Mouse (Mus musculus): ENCODE measurements around the gene Zfp956. TPM values are rescaled to one million over a fixed set of nuclear protein-coding genes. Genes with fewer than 3 reads are reported as not detected.
A peak's percentile ranks its signal among the peaks of the same experiment; 100 is the strongest.

The Zfp956 gene
- polyA plus RNA-seq, 2 experiments from 2014 or later: 12.5 to 15.6 TPM

DNA sequence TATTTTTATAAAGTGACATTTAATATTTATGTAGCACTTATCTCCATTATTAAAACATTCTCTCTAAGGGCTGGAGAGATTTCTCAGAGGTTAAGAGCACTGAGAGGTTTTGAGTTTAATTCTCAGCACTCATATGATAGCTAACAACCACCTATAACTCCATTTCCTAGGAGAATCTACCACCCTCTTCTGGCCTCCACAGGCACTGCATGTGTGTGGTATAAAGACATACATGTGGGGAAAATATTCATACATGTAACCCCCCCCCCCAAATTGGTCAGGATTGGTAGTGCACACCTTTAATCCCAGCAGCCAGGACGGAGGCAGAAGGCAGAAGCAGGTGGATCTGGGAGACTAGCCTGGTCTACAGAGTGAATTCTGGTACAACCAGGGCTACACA, 21.4 kb downstream of the Zfp956 start:
- ATAC-seq: no peak

DNA sequence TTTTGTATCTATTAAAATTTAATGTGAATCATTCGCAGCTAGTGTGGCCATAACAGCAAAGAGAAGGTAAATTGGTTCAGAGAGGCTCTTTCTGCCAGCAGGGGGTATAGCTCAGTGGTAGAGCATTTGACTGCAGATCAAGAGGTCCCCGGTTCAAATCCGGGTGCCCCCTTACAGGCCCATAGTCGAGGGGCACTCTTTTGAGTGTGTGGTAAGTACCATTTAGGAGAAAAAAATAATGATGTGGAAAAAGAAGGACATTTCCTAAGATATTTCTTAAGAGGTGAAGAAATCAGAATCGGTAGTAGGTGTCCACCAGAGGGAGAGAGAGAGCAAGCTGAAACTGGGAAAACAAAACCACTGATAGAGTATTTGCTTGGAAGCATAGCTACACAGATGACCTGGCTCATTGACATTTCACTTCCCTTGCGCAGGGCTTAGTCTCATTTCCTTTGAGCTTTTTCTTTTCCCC, 25.7 kb downstream of the Zfp956 start:
- peak; percentile 23 for ATAC-seq

DNA sequence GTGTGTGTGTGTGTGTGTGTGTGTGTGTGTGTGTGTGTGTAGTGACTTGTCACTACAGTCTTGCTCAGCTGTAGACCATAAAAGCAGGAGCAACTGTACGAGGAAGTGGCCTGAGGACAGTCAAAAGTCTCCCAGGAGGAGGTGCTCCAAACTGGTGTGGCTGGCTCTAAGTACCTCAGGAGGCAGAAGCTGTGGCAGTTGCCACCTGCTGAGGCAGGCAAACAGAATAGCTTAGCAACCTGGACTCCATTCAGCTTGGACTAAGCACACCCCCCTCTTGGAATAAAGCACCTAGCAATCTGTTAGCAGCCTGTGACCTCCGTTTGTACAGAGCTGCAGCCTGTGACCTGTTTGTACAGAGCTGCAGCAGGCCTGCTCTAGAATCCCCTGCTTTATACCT, 30.7 kb downstream of the Zfp956 start:
- no peak for ATAC-seq

DNA sequence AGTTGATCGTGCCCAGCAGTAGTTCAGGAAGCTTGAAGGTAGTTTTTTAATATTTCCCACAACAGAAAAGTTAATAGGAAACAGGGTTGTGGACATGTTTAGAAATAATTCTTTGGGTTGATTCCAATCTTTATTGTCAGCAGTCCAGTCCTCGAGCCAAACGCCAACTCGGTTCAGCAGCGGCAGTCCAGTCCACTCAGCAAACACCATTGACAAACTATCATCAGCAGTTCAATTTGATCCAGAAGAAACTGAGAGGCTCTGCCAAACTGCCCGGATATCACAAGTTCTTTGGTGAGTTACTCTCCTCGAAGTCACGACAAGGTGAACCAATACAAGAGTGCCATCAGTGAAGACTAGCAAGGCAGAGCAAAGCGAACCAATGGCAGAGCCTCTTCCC, 42.5 kb downstream of the Zfp956 start:
- no peak for ATAC-seq

DNA sequence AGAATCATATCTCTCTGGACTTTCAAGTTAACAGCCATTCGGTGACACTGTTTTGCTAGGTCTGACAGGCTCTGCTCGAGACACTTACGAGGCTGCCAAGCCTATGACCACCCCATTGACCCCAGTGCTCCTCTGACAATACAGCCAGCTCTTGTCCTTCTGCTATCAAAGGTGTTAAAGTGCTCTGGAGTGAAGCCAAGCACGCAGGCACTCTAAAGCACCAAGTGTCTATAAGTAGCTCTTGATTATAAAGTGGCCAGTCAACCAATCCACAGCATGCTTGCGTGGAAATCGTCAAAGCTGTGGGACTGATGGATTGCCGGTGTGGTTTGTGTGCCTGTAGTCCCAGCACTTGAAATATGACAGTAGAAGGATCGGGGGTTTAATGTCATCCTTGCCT, 57.5 kb downstream of the Zfp956 start:
- ATAC-seq: no peak

Other genes with a start within 250 kb of the Zfp956 start
- 100 to 1,000 TPM; 160 to 172 TPM for gene Pdia4, start 140.0 kb upstream of the Zfp956 start, polyA plus RNA-seq (2017; shearing (Covaris generic))
- not detected for gene Zfp786, start 122.5 kb upstream of the Zfp956 start, polyA plus RNA-seq (2017; shearing (Covaris generic))
- 10 to 100 TPM; 10.2 to 11.4 TPM for gene Zfp398, start 117.7 kb upstream of the Zfp956 start, polyA plus RNA-seq (2017; shearing (Covaris generic))
- 1 to 10 TPM; 2.8 TPM for gene Zfp282, start 76.2 kb upstream of the Zfp956 start, polyA plus RNA-seq (2017; shearing (Covaris generic))
- 10 to 100 TPM; 14.6 to 15.2 TPM for gene Zfp212, start 32.9 kb upstream of the Zfp956 start, polyA plus RNA-seq (2017; shearing (Covaris generic))
- 1 to 10 TPM; 5.1 to 5.3 TPM for gene Zfp777, start 95.5 kb downstream of the Zfp956 start, polyA plus RNA-seq (2017; shearing (Covaris generic))
- gene Zfp746, start 133.2 kb downstream of the Zfp956 start, polyA plus RNA-seq (2017; shearing (Covaris generic)): 1 to 10 TPM; 6.6 to 9.4 TPM